Mouse (Mus musculus) ES-E14 (cell line): ENCODE data around the gene Ebf1.

Source experiments
- HCFC1 ChIP-seq: IDR thresholded peaks from 2 replicates; pipeline ENCODE4 v1.6.1; 2012; ENCODE audit warnings: low read length, inconsistent platforms, borderline replicate concordance; ENCODE audit not compliant: insufficient read depth
- MAFK ChIP-seq: IDR thresholded peaks from 2 replicates; pipeline ENCODE4 v1.6.1; 2014; ENCODE audit warnings: mild to moderate bottlenecking, low read depth, low read length, inconsistent platforms; ENCODE audit not compliant: insufficient read depth
- ZC3H11A ChIP-seq: IDR thresholded peaks from 2 replicates; pipeline ENCODE4 v1.6.1; 2012; ENCODE audit warnings: low read depth, mild to moderate bottlenecking, inconsistent platforms, low read length, borderline replicate concordance

DNA sequence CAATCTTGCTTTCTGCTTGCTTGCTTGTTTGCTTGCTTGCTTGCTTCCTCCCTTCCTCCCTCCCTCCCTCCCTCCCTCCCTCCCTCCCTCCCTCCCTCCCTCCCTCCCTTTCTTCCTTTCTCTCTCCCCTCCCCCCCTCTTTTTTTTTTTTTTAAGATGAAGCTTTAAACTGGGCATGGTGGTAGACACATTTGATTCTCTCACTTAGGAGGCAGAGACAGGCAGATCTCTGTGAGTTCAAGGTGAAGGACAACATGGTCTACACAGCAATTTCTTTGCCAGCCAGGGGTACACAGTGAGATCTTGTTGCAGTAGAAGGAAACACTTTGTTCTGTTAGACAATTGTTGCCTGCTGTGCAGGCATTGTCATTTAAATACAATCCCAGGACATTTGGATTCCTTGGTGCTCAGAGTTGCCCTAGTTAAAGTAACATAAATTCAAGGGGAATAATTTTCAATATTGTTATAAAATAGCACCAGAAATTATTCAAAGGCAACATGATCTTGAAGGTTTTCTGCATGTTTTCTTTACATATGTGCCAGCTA lies 92.0 kb downstream of the Ebf1 start:
- TF ChIP-seq HCFC1 (no peak), MAFK (no peak), ZC3H11A (no peak)
